Mouse (Mus musculus): ENCODE data around the gene AU021092. TPM values are rescaled to one million over a fixed set of nuclear protein-coding genes. Genes with fewer than 3 reads are reported as not detected.

Gene AU021092
- 1.3 TPM in 1 of 2 replicates, not detected in the other for polyA plus RNA-seq (2012; ENCODE audit: low replicate concordance)

GRCm38 (mm10) chr16:5222140-5222539, at the start of gene AU021092:
Gene AU021092 (minus strand): TSS chr16:5222299.

GRCm38 (mm10) chr16:5255779-5256496, 33.8 kb upstream of the AU021092 start, which contains the start of gene Eef2kmt:
Gene Eef2kmt (minus strand): TSS chr16:5255983.

GRCm38 (mm10) chr16:5233418-5234313, 11.6 kb upstream of the AU021092 start, which contains the start of gene Alg1:
Gene Alg1 (plus strand): TSS chr16:5233621.

GRCm38 (mm10) chr16:5203668-5204433, 18.2 kb downstream of the AU021092 start, which contains the start of gene Nagpa:
Gene Nagpa (minus strand): TSS chr16:5204012.

Other genes starting within 250 kb of the AU021092 start
- not detected in 2 replicates for gene Sept12, start 224.4 kb downstream of the AU021092 start, polyA plus RNA-seq (2012; ENCODE audit: low replicate concordance)
- not detected in 2 replicates for gene Smim22, start 215.0 kb downstream of the AU021092 start, polyA plus RNA-seq (2012; ENCODE audit: low replicate concordance)
- 205 and 264 TPM in 2 replicates for gene Rogdi, start 208.7 kb downstream of the AU021092 start, polyA plus RNA-seq (2012; ENCODE audit: low replicate concordance)
- 14.7 and 34.6 TPM in 2 replicates for gene Glyr1, start 172.4 kb downstream of the AU021092 start, polyA plus RNA-seq (2012; ENCODE audit: low replicate concordance)
- gene Ubn1, start 172.2 kb downstream of the AU021092 start, polyA plus RNA-seq (2012; ENCODE audit: low replicate concordance) = 21.6 and 26.2 TPM in 2 replicates
- gene Ppl, start 89.9 kb downstream of the AU021092 start, polyA plus RNA-seq (2012; ENCODE audit: low replicate concordance) = 1.9 and 3.0 TPM in 2 replicates
- 0.09 TPM in 1 of 2 replicates, not detected in the other for gene Sec14l5, start 75.2 kb downstream of the AU021092 start, polyA plus RNA-seq (2012; ENCODE audit: low replicate concordance)
- gene Nagpa, start 18.3 kb downstream of the AU021092 start, polyA plus RNA-seq (2012; ENCODE audit: low replicate concordance) = 35.6 and 64.5 TPM in 2 replicates
- gene Alg1, start 11.3 kb upstream of the AU021092 start, polyA plus RNA-seq (2012; ENCODE audit: low replicate concordance) = 12.9 and 22.3 TPM in 2 replicates
- 3.2 and 6.1 TPM in 2 replicates for gene Eef2kmt, start 33.7 kb upstream of the AU021092 start, polyA plus RNA-seq (2012; ENCODE audit: low replicate concordance)

All from hematopoietic multipotent progenitor cell, adult 10-12 weeks (in vitro differentiated cells).